Mouse (Mus musculus): ENCODE data around the gene Mmaa. TPM values are rescaled to one million over a fixed set of nuclear protein-coding genes. Genes with fewer than 3 reads are reported as not detected.
A peak's percentile ranks its signal among the peaks of the same experiment; 100 is the strongest.

The Mmaa gene
- polyA plus RNA-seq, 1 experiment from 2014 or later, result 19.6 TPM

GRCm38 (mm10) chr8:79295276-79296105 is 754 bp upstream of the Mmaa start:
- Histone ChIP-seq H3K9me3 (replicated peaks; ENCODE audit: control insufficient read depth, low read length, poor library complexity, severe bottlenecking) (no peaks in the 10 kb centered on the region), H3K4me2 (ENCODE audit: low read length) (peak overlapping the region; percentile 96), H3K4me3 (ENCODE audit: low read depth, low read length) (peak overlapping the region; percentile 76), H3K9ac (ENCODE audit: low read depth, low read length) (peak overlapping the region; percentile 66), H3K36me3 (ENCODE audit: control insufficient read depth, insufficient read depth, low read length) (no peaks in the 10 kb centered on the region), H3K27me3 (ENCODE audit: control insufficient read depth, insufficient read depth, low read depth, low read length) (no peaks in the 10 kb centered on the region), H3K4me1 (ENCODE audit: control insufficient read depth, insufficient read depth, low read length) (peaks cover 20% of the 10 kb centered on the region), H3K27ac (ENCODE audit: low read length) (peak overlapping the region; percentile 65)
- ATAC-seq, result no peak; the same call in 1 of the 2 replicates
- 13% methylated on average over 18 of the region's 18 CpGs for WGBS

GRCm38 (mm10) chr8:79293841-79294240 is 896 bp downstream of the Mmaa start:
- Histone ChIP-seq H3K36me3 (ENCODE audit: control insufficient read depth, insufficient read depth, low read length) (no peaks in the 10 kb centered on the region), H3K4me2 (ENCODE audit: low read length) (peak overlapping the region; percentile 55), H3K4me3 (ENCODE audit: low read depth, low read length) (peak overlapping the region; percentile 76), H3K27ac (ENCODE audit: low read length) (0 out of 2 replicates have a peak overlapping the region, but pooled peaks have one; percentile 34), H3K27me3 (ENCODE audit: control insufficient read depth, insufficient read depth, low read depth, low read length) (no peaks in the 10 kb centered on the region), H3K9me3 (replicated peaks; ENCODE audit: control insufficient read depth, low read length, poor library complexity, severe bottlenecking) (no peaks in the 10 kb centered on the region), H3K9ac (ENCODE audit: low read depth, low read length) (peak overlapping the region; percentile 18; the same call in 1 of the 2 replicates), H3K4me1 (ENCODE audit: control insufficient read depth, insufficient read depth, low read length) (peaks cover 20% of the 10 kb centered on the region)
- no peak for ATAC-seq
- 63% methylated on average over 3 of the region's 3 CpGs for WGBS

GRCm38 (mm10) chr8:79292712-79293264 is 1.9 kb downstream of the Mmaa start:
- H3K4me1 ChIP-seq (ENCODE audit: control insufficient read depth, insufficient read depth, low read length), result peaks cover 20% of the 10 kb centered on the region
- no peaks in the 10 kb centered on the region for H3K36me3 ChIP-seq (ENCODE audit: control insufficient read depth, insufficient read depth, low read length)
- no peaks in the 10 kb centered on the region for H3K9me3 ChIP-seq (replicated peaks; ENCODE audit: control insufficient read depth, low read length, poor library complexity, severe bottlenecking)
- no peak for ATAC-seq
- no peak overlapping the region for H3K9ac ChIP-seq (ENCODE audit: low read depth, low read length)
- H3K27ac ChIP-seq (ENCODE audit: low read length), result no peak overlapping the region
- no peaks in the 10 kb centered on the region for H3K27me3 ChIP-seq (ENCODE audit: control insufficient read depth, insufficient read depth, low read depth, low read length)
- WGBS, result 95% methylated on average over 3 of the region's 3 CpGs
- H3K4me2 ChIP-seq (ENCODE audit: low read length), result no peak overlapping the region
- no peak overlapping the region for H3K4me3 ChIP-seq (ENCODE audit: low read depth, low read length)

- 74% methylated on average over 5 of the region's 5 CpGs for WGBS
- ATAC-seq, result no peak
- Histone ChIP-seq H3K27me3 (ENCODE audit: control insufficient read depth, insufficient read depth, low read depth, low read length) (no peaks in the 10 kb centered on the region), H3K36me3 (ENCODE audit: control insufficient read depth, insufficient read depth, low read length) (no peaks in the 10 kb centered on the region), H3K27ac (ENCODE audit: low read length) (no peak overlapping the region), H3K4me1 (ENCODE audit: control insufficient read depth, insufficient read depth, low read length) (peaks cover 14% of the 10 kb centered on the region), H3K9ac (ENCODE audit: low read depth, low read length) (no peak overlapping the region), H3K9me3 (replicated peaks; ENCODE audit: control insufficient read depth, low read length, poor library complexity, severe bottlenecking) (no peaks in the 10 kb centered on the region), H3K4me3 (ENCODE audit: low read depth, low read length) (no peak overlapping the region), H3K4me2 (ENCODE audit: low read length) (no peak overlapping the region)
Observed at GRCm38 (mm10) chr8:79289592-79289991, 5.1 kb downstream of the Mmaa start.

GRCm38 (mm10) chr8:79288681-79289080 is 6.1 kb downstream of the Mmaa start:
- 70% methylated on average over 2 of the region's 2 CpGs for WGBS
- Histone ChIP-seq H3K9ac (ENCODE audit: low read depth, low read length) (no peak overlapping the region), H3K4me2 (ENCODE audit: low read length) (no peak overlapping the region), H3K9me3 (replicated peaks; ENCODE audit: control insufficient read depth, low read length, poor library complexity, severe bottlenecking) (no peaks in the 10 kb centered on the region), H3K36me3 (ENCODE audit: control insufficient read depth, insufficient read depth, low read length) (no peaks in the 10 kb centered on the region), H3K4me3 (ENCODE audit: low read depth, low read length) (no peak overlapping the region), H3K27ac (ENCODE audit: low read length) (no peak overlapping the region), H3K4me1 (ENCODE audit: control insufficient read depth, insufficient read depth, low read length) (peaks cover 11% of the 10 kb centered on the region), H3K27me3 (ENCODE audit: control insufficient read depth, insufficient read depth, low read depth, low read length) (no peaks in the 10 kb centered on the region)
- no peak for ATAC-seq

GRCm38 (mm10) chr8:79288250-79288649 is 6.5 kb downstream of the Mmaa start:
- ATAC-seq, result no peak
- Histone ChIP-seq H3K9me3 (replicated peaks; ENCODE audit: control insufficient read depth, low read length, poor library complexity, severe bottlenecking) (no peaks in the 10 kb centered on the region), H3K4me3 (ENCODE audit: low read depth, low read length) (no peak overlapping the region), H3K4me2 (ENCODE audit: low read length) (no peak overlapping the region), H3K27me3 (ENCODE audit: control insufficient read depth, insufficient read depth, low read depth, low read length) (no peaks in the 10 kb centered on the region), H3K36me3 (ENCODE audit: control insufficient read depth, insufficient read depth, low read length) (no peaks in the 10 kb centered on the region), H3K9ac (ENCODE audit: low read depth, low read length) (no peak overlapping the region), H3K27ac (ENCODE audit: low read length) (no peak overlapping the region), H3K4me1 (ENCODE audit: control insufficient read depth, insufficient read depth, low read length) (peaks cover 7% of the 10 kb centered on the region)
- 96% methylated on average over 4 of the region's 4 CpGs for WGBS

GRCm38 (mm10) chr8:79286424-79286823 is 8.3 kb downstream of the Mmaa start:
- Histone ChIP-seq H3K9ac (ENCODE audit: low read depth, low read length) (no peak overlapping the region), H3K9me3 (replicated peaks; ENCODE audit: control insufficient read depth, low read length, poor library complexity, severe bottlenecking) (no peaks in the 10 kb centered on the region), H3K27me3 (ENCODE audit: control insufficient read depth, insufficient read depth, low read depth, low read length) (no peaks in the 10 kb centered on the region), H3K27ac (ENCODE audit: low read length) (no peak overlapping the region), H3K4me3 (ENCODE audit: low read depth, low read length) (no peak overlapping the region), H3K4me1 (ENCODE audit: control insufficient read depth, insufficient read depth, low read length) (no peaks in the 10 kb centered on the region), H3K4me2 (ENCODE audit: low read length) (no peak overlapping the region), H3K36me3 (ENCODE audit: control insufficient read depth, insufficient read depth, low read length) (peaks cover 6% of the 10 kb centered on the region; the same call in 1 of the 2 replicates)
- 92% methylated on average over 3 of the region's 3 CpGs for WGBS
- no peak for ATAC-seq

GRCm38 (mm10) chr8:79284626-79285025 is 10.1 kb downstream of the Mmaa start:
- 92% methylated on average over 3 of the region's 3 CpGs for WGBS
- ATAC-seq, result no peak
- no peaks in the 10 kb centered on the region for H3K27me3 ChIP-seq (ENCODE audit: control insufficient read depth, insufficient read depth, low read depth, low read length)
- no peak overlapping the region for H3K9ac ChIP-seq (ENCODE audit: low read depth, low read length)
- H3K4me2 ChIP-seq (ENCODE audit: low read length), result no peak overlapping the region
- H3K36me3 ChIP-seq (ENCODE audit: control insufficient read depth, insufficient read depth, low read length), result peaks cover 10% of the 10 kb centered on the region; the same call in 1 of the 2 replicates
- H3K27ac ChIP-seq (ENCODE audit: low read length), result no peak overlapping the region
- no peaks in the 10 kb centered on the region for H3K4me1 ChIP-seq (ENCODE audit: control insufficient read depth, insufficient read depth, low read length)
- no peaks in the 10 kb centered on the region for H3K9me3 ChIP-seq (replicated peaks; ENCODE audit: control insufficient read depth, low read length, poor library complexity, severe bottlenecking)
- no peak overlapping the region for H3K4me3 ChIP-seq (ENCODE audit: low read depth, low read length)

- Histone ChIP-seq H3K9me3 (replicated peaks; ENCODE audit: control insufficient read depth, low read length, poor library complexity, severe bottlenecking) (no peaks in the 10 kb centered on the region), H3K4me2 (ENCODE audit: low read length) (no peak overlapping the region), H3K9ac (ENCODE audit: low read depth, low read length) (no peak overlapping the region), H3K4me1 (ENCODE audit: control insufficient read depth, insufficient read depth, low read length) (no peaks in the 10 kb centered on the region), H3K4me3 (ENCODE audit: low read depth, low read length) (no peak overlapping the region), H3K27ac (ENCODE audit: low read length) (no peak overlapping the region), H3K36me3 (ENCODE audit: control insufficient read depth, insufficient read depth, low read length) (peaks cover 10% of the 10 kb centered on the region; the same call in 1 of the 2 replicates), H3K27me3 (ENCODE audit: control insufficient read depth, insufficient read depth, low read depth, low read length) (no peaks in the 10 kb centered on the region)
- WGBS, result 93% methylated on average over 6 of the region's 6 CpGs
- ATAC-seq, result no peak
Observed at GRCm38 (mm10) chr8:79281376-79281890, 13.3 kb downstream of the Mmaa start.
